Mouse (Mus musculus): ENCODE data around the gene Ccdc154.

DNA sequence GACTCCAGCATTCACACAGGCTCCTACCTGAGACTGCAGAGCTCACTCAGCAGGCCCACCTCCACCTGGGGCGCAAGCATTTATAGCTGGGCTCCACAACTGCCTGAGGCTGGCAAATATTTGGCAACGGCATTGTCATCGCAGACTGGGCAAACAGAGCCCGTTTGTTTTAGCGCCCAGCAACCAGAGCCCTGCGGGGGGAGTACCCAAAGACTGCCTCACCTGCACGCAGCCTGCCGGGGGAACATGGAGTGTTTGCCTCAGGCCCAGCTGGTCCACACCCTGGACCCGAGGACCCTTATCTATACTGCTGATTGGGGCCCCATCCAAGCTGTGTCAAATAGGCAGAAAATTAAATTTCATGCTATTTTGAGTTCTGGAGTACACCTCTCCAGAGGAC, 13.2 kb downstream of the Ccdc154 start, which contains the start of gene Gm38655:
- TF ChIP-seq CTCF (IDR thresholded peaks at IDR 0.05; ENCODE audit: borderline replicate concordance, insufficient read depth, low read length), result no peak
- no peak for TF ChIP-seq POLR2A (IDR thresholded peaks at IDR 0.05; ENCODE audit: low read depth, low read length)
